Mouse (Mus musculus) hindbrain, embryonic 16.5 days (tissue): ENCODE measurements at regions not wholly inside any gene's neighbourhood (a gene's known extent, or its start where the extent isn't known, plus 50 kb on each side); places are given as distances from the start of the nearest gene placed in this dataset.

Experiments
- ATAC-seq: fragments of 200-750 bp; cut with Nextera tagmentation; 2 replicates; pipeline ENCODE4 v1.8.0; 2017; ENCODE audit warnings: moderate TSS enrichment, moderate library complexity
- H3K27ac ChIP-seq: fragments of 300-500 bp; sonication (generic); 2 replicates; pipeline ENCODE4 v1.5.1; 2014; ENCODE audit warnings: low read depth, mild to moderate bottlenecking, control low read depth, low read length, moderate library complexity
- H3K27me3 ChIP-seq: fragments of 300-500 bp; sonication (generic); replicated peaks from 2 replicates; pipeline ENCODE4 v1.6.1; 2014; ENCODE audit warnings: low read length; ENCODE audit not compliant: control insufficient read depth, insufficient read depth
- H3K36me3 ChIP-seq: fragments of 300-500 bp; sonication (generic); 2 replicates; pipeline ENCODE4 v1.6.1; 2014; ENCODE audit warnings: mild to moderate bottlenecking, low read length, moderate library complexity, mixed read lengths; ENCODE audit not compliant: control insufficient read depth, insufficient read depth
- H3K4me1 ChIP-seq: fragments of 300-500 bp; sonication (generic); 2 replicates; pipeline ENCODE4 v1.6.1; 2014; ENCODE audit warnings: low read depth, low read length; ENCODE audit not compliant: control insufficient read depth, insufficient read depth
- H3K4me2 ChIP-seq: fragments of 300-500 bp; sonication (generic); 2 replicates; pipeline ENCODE4 v1.6.1; 2014; ENCODE audit warnings: mild to moderate bottlenecking, low read length, control low read depth, moderate library complexity
- H3K4me3 ChIP-seq: fragments of 300-500 bp; sonication (generic); 2 replicates; pipeline ENCODE4 v1.5.1; 2014; ENCODE audit warnings: mild to moderate bottlenecking, low read length, control low read depth, moderate library complexity
- H3K9ac ChIP-seq: fragments of 300-500 bp; sonication (generic); 2 replicates; pipeline ENCODE4 v1.6.1; 2014; ENCODE audit warnings: low read depth, mild to moderate bottlenecking, control low read depth, low read length, moderate library complexity
- H3K9me3 ChIP-seq: fragments of 300-500 bp; sonication (generic); 2 replicates; pipeline ENCODE4 v1.6.1; 2014; ENCODE audit warnings: mild to moderate bottlenecking, low read length, moderate library complexity; ENCODE audit not compliant: control insufficient read depth
- WGBS: fragments of 180-500 bp; shearing (Covaris S2); extraction: QIAGEN DNeasy Blood & Tissue Kit; methylation state at CpG from one replicate; pipeline ENCODE4 v1.1.7; 2014; 5-methylcytosine and 5-hydroxymethylcytosine counted together

- Histone ChIP-seq H3K4me2 (no peak overlapping the region), H3K9me3 (no peaks in the 10 kb centered on the region), H3K4me3 (no peak overlapping the region), H3K27me3 (no peaks in the 10 kb centered on the region), H3K36me3 (no peaks in the 10 kb centered on the region), H3K4me1 (no peaks in the 10 kb centered on the region), H3K27ac (no peak overlapping the region), H3K9ac (no peak overlapping the region)
- WGBS: 31% methylated on average over 4 of the region's 4 CpGs
- ATAC-seq: no peak
Observed at GRCm38 (mm10) chr14:106669281-106669680, 563.3 kb downstream of the Trim52 start.

DNA sequence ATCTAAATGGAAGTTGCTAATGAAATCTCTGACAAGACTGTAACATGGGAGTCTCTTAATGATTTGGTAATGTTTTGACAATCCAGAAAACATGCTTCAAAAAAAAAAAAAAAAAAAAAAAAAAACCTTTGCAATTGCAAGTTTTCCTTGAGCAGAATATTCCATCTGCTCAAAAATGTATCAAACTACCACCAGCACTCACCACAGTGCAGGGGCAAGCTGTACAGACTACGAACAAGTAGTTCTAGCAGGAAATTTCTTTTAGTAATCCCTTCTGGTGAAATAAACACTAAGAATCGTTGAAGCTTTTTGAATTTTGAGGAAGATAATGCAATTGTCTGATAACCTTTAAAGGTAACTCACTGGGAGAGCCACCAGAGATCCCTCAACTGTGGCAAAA is 572.0 kb downstream of the Trim52 start:
- Histone ChIP-seq H3K36me3 (no peaks in the 10 kb centered on the region), H3K27me3 (no peaks in the 10 kb centered on the region), H3K9ac (no peak overlapping the region), H3K4me2 (no peak overlapping the region), H3K4me3 (no peak overlapping the region), H3K27ac (no peak overlapping the region), H3K9me3 (no peaks in the 10 kb centered on the region), H3K4me1 (no peaks in the 10 kb centered on the region)
- WGBS: 70% methylated on average over 2 of the region's 2 CpGs
- no peak for ATAC-seq

- no peaks in the 10 kb centered on the region for H3K27me3 ChIP-seq
- H3K9me3 ChIP-seq: no peaks in the 10 kb centered on the region
- H3K4me3 ChIP-seq: no peak overlapping the region
- H3K4me2 ChIP-seq: no peak overlapping the region
- no peak overlapping the region for H3K27ac ChIP-seq
- no peaks in the 10 kb centered on the region for H3K4me1 ChIP-seq
- H3K36me3 ChIP-seq: no peaks in the 10 kb centered on the region
- 84% methylated on average over 4 of the region's 4 CpGs for WGBS
- no peak overlapping the region for H3K9ac ChIP-seq
- ATAC-seq: no peak
Observed at GRCm38 (mm10) chr14:106681193-106681592, 575.2 kb downstream of the Trim52 start.

GRCm38 (mm10) chr14:106687361-106687760 is 581.4 kb downstream of the Trim52 start:
- Histone ChIP-seq H3K27ac (no peak overlapping the region), H3K27me3 (no peaks in the 10 kb centered on the region), H3K4me2 (no peak overlapping the region), H3K36me3 (no peaks in the 10 kb centered on the region), H3K4me1 (no peaks in the 10 kb centered on the region), H3K9ac (no peak overlapping the region), H3K9me3 (no peaks in the 10 kb centered on the region), H3K4me3 (no peak overlapping the region)
- no peak for ATAC-seq
- 75% methylated on average over 3 of the region's 3 CpGs for WGBS

DNA sequence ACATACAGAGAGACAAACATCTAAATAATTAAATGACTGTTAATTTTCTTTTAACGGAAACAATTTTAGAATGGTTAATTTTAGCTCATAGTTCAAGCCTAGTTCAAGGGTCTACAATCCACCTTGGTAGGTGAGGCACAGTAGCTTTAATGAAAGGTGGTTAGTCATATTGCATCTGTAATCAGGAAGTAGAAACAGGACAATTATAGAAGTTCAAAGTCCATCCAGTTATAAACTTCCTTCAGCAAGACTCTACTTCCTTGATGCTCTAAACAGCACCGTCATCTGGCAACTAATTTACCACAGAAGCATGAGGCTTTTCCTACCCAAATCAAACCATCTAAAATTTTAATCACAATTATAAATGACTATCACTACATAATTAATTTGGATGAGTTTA is 608.0 kb downstream of the Trim52 start:
- Histone ChIP-seq H3K4me3 (no peak overlapping the region), H3K4me1 (no peaks in the 10 kb centered on the region), H3K27me3 (no peaks in the 10 kb centered on the region), H3K36me3 (no peaks in the 10 kb centered on the region), H3K9ac (no peak overlapping the region), H3K9me3 (no peaks in the 10 kb centered on the region), H3K4me2 (no peak overlapping the region), H3K27ac (no peak overlapping the region)
- 94% methylated on average over 2 of the region's 2 CpGs for WGBS
- no peak for ATAC-seq

GRCm38 (mm10) chr14:106733825-106734224 is 627.8 kb downstream of the Trim52 start:
- Histone ChIP-seq H3K9ac (no peak overlapping the region), H3K4me2 (no peak overlapping the region), H3K27ac (no peak overlapping the region), H3K9me3 (no peaks in the 10 kb centered on the region), H3K4me1 (no peaks in the 10 kb centered on the region; the same call in 1 of the 2 replicates), H3K4me3 (no peak overlapping the region), H3K36me3 (no peaks in the 10 kb centered on the region), H3K27me3 (no peaks in the 10 kb centered on the region)
- no peak for ATAC-seq
- 47% methylated on average over 4 of the region's 4 CpGs for WGBS

- H3K4me1 ChIP-seq: no peaks in the 10 kb centered on the region
- H3K36me3 ChIP-seq: no peaks in the 10 kb centered on the region
- H3K27me3 ChIP-seq: no peaks in the 10 kb centered on the region
- H3K9me3 ChIP-seq: no peaks in the 10 kb centered on the region
- no peak overlapping the region for H3K9ac ChIP-seq
- no peak overlapping the region for H3K4me3 ChIP-seq
- peak; percentile 63; the same call in 1 of the 2 replicates for ATAC-seq
- no peak overlapping the region for H3K27ac ChIP-seq
- no peak overlapping the region for H3K4me2 ChIP-seq
Observed at GRCm38 (mm10) chr14:106740857-106741256, 634.9 kb downstream of the Trim52 start.

GRCm38 (mm10) chr14:106760150-106760549 is 654.2 kb downstream of the Trim52 start:
- Histone ChIP-seq H3K9ac (no peak overlapping the region), H3K4me1 (no peaks in the 10 kb centered on the region), H3K27ac (no peak overlapping the region), H3K9me3 (no peaks in the 10 kb centered on the region), H3K27me3 (no peaks in the 10 kb centered on the region), H3K4me2 (no peak overlapping the region), H3K36me3 (no peaks in the 10 kb centered on the region), H3K4me3 (no peak overlapping the region)
- 89% methylated on average over 3 of the region's 3 CpGs for WGBS
- no peak for ATAC-seq

DNA sequence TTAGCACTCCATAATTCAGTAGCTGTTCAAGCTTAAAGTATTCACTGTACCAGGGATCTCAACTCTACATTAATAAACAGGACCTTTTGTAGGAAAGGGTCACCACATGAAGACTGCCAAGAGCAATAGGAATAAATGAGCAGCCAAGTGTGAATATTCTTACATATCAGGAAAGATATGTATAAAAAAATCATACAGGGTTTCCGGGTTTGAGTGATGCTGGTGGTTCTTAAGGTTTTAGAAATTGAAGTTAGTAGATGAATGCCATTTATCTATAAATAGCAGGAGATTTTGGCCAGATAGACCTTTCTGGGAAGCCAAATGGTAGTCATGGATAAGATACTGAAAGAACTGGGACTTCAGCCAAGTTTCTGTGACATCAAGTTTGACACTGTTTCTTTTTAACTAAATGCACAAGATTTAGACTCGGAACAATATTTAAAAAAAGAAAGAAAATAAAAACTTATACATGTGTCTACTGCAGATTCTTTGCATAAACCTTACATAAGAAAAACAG is 657.1 kb downstream of the Trim52 start:
- no peak for ATAC-seq
- Histone ChIP-seq H3K27ac (no peak overlapping the region), H3K36me3 (no peaks in the 10 kb centered on the region), H3K27me3 (no peaks in the 10 kb centered on the region), H3K9ac (no peak overlapping the region), H3K4me2 (no peak overlapping the region), H3K9me3 (no peaks in the 10 kb centered on the region), H3K4me1 (no peaks in the 10 kb centered on the region), H3K4me3 (no peak overlapping the region)
- 78% methylated on average over 2 of the region's 2 CpGs for WGBS
